Mouse (Mus musculus) frontal cortex, postnatal 14 days (tissue): Measurements from ENCODE around the gene Abcd3.
A peak's percentile ranks its signal among the peaks of the same experiment; 100 is the strongest.
"Not testable (repeated sequence)": the region's sequence is repeated elsewhere in the genome, so short reads cannot be mapped to it uniquely, and the experiment has no call there.

Experiments
- DNase-seq, 2 experiments: peaks; one replicate each; pipeline ENCODE4 v3.0.0; 2022; ENCODE audit warnings: low spot score in 2 of 2

Abcd3 gene

GRCm38 (mm10) chr3:121818736-121819396 lies 3.8 kb upstream of the Abcd3 start:
- DNase-seq = no peak

GRCm38 (mm10) chr3:121815549-121816235 lies 590 bp upstream of the Abcd3 start:
- DNase-seq = no peak

- no peak for DNase-seq
Observed at GRCm38 (mm10) chr3:121814413-121814864, 663 bp downstream of the Abcd3 start.

- DNase-seq = no peak
Observed at GRCm38 (mm10) chr3:121813834-121814233, 1.3 kb downstream of the Abcd3 start.

GRCm38 (mm10) chr3:121808246-121808645 lies 6.9 kb downstream of the Abcd3 start:
- no peak for DNase-seq

GRCm38 (mm10) chr3:121794214-121794613 lies 20.9 kb downstream of the Abcd3 start:
- no peak for DNase-seq

GRCm38 (mm10) chr3:121792246-121792645 lies 22.9 kb downstream of the Abcd3 start:
- DNase-seq = no peak

- DNase-seq = no peak
Observed at GRCm38 (mm10) chr3:121790442-121790841, 24.7 kb downstream of the Abcd3 start.

- no peak for DNase-seq
Observed at GRCm38 (mm10) chr3:121789790-121790189, 25.3 kb downstream of the Abcd3 start.

GRCm38 (mm10) chr3:121783020-121783419 lies 32.1 kb downstream of the Abcd3 start:
- DNase-seq = no peak

GRCm38 (mm10) chr3:121777943-121778342 lies 37.2 kb downstream of the Abcd3 start:
- DNase-seq = peak; percentile 73 to 74

GRCm38 (mm10) chr3:121773336-121773735 lies 41.8 kb downstream of the Abcd3 start:
- not testable (repeated sequence) for DNase-seq

GRCm38 (mm10) chr3:121768770-121769169 lies 46.3 kb downstream of the Abcd3 start:
- DNase-seq = no peak

GRCm38 (mm10) chr3:121766818-121767217 lies 48.3 kb downstream of the Abcd3 start:
- DNase-seq = no peak

- no peak for DNase-seq
Observed at GRCm38 (mm10) chr3:121766048-121766447, 49.1 kb downstream of the Abcd3 start.

GRCm38 (mm10) chr3:121762056-121762852 lies 52.8 kb downstream of the Abcd3 start:
- DNase-seq = no peak

GRCm38 (mm10) chr3:121758373-121758772 lies 56.7 kb downstream of the Abcd3 start:
- DNase-seq = no peak

- no peak for DNase-seq
Observed at GRCm38 (mm10) chr3:121755152-121755551, 60.0 kb downstream of the Abcd3 start.

GRCm38 (mm10) chr3:121754319-121755090 lies 60.6 kb downstream of the Abcd3 start:
- DNase-seq = not testable (repeated sequence)

GRCm38 (mm10) chr3:121741186-121741848 lies 73.8 kb downstream of the Abcd3 start:
- DNase-seq = not testable (repeated sequence)
